9 mouse cellular contexts compared by ENCODE assay signal in genomic region chr7:126284865-126285264, GRCm38 (mm10). TPM values are rescaled to one million over a fixed set of nuclear protein-coding genes. Genes with fewer than 3 reads are reported as not detected.
A peak's percentile ranks its signal among the peaks of the same experiment; 100 is the strongest.
DNase-seq lines count a peak whose midpoint lies in the region; ATAC-seq and TF ChIP-seq lines count a peak whose summit lies in the region.
"Had no signal": no experiment of that assay in that cellular context is flagged by ENCODE, and none has a peak within 500 bp of the region (broad histone marks: within the 10 kb centered on the region; RNA-seq: fewer than 3 reads in every experiment).

No protein-coding gene starts in this region.

- H3K9ac ChIP-seq in hindbrain, postnatal 0 days (replicated peaks; ENCODE audit: low read length), result no peak overlapping the region
- no peak overlapping the region for H3K9ac ChIP-seq in hindbrain, embryonic 12.5 days
- H3K9ac ChIP-seq: lung, embryonic 15.5 days had no signal

- no peak for TF ChIP-seq POLR2A in bone marrow macrophage, adult 2 months (IDR thresholded peaks at IDR 0.05; ENCODE audit: borderline replicate concordance, low read depth, low read length)

- ATAC-seq in hindbrain, postnatal 0 days, result no peak; the same call in 1 of the 2 replicates
- ATAC-seq in hindbrain, embryonic 12.5 days (ENCODE audit: low FRiP score), result no peak
- ATAC-seq in CD4-positive, CD25-positive, alpha-beta regulatory T cell, adult 4 months, result peak; percentile 28

- no peaks in the 10 kb centered on the region for H3K27me3 ChIP-seq in hindbrain, postnatal 0 days (ENCODE audit: insufficient read depth, low read length)
- no peaks in the 10 kb centered on the region for H3K27me3 ChIP-seq in hindbrain, embryonic 12.5 days
- H3K27me3 ChIP-seq: lung, embryonic 15.5 days had no signal

- 49% methylated on average over 4 of the region's 4 CpGs for whole genome bisulfite sequencing in hindbrain, postnatal 0 days
- WGBS in hindbrain, embryonic 12.5 days, result 76% methylated on average over 4 of the region's 4 CpGs

- H3K9me3 ChIP-seq in hindbrain, postnatal 0 days (ENCODE audit: low read length), result no peaks in the 10 kb centered on the region
- H3K9me3 ChIP-seq in hindbrain, embryonic 12.5 days (replicated peaks), result no peaks in the 10 kb centered on the region
- H3K9me3 ChIP-seq: lung, embryonic 15.5 days had no signal

- TF ChIP-seq CTCF in hindbrain, postnatal 0 days (IDR thresholded peaks at IDR 0.05; ENCODE audit: low read depth), result no peak
- TF ChIP-seq CTCF in bone marrow macrophage, adult 2 months (IDR thresholded peaks at IDR 0.05; ENCODE audit: low read depth, low read length), result no peak

- H3K4me2 ChIP-seq in hindbrain, postnatal 0 days (ENCODE audit: low read depth, low read length), result no peak overlapping the region
- no peak overlapping the region for H3K4me2 ChIP-seq in hindbrain, embryonic 12.5 days (replicated peaks)
- H3K4me2 ChIP-seq: lung, embryonic 15.5 days had no signal

- peaks cover 13% of the 10 kb centered on the region; the same call in 1 of the 2 replicates for H3K4me1 ChIP-seq in hindbrain, postnatal 0 days (ENCODE audit: insufficient read depth, low read length)
- peaks cover 81% of the 10 kb centered on the region for H3K4me1 ChIP-seq in hindbrain, embryonic 12.5 days
- peaks cover 43% of the 10 kb centered on the region for H3K4me1 ChIP-seq in bone marrow macrophage, adult 2 months (ENCODE audit: control insufficient read depth, insufficient read depth, low read length)

- H3K36me3 ChIP-seq in hindbrain, postnatal 0 days (ENCODE audit: insufficient read depth, low read length), result no peaks in the 10 kb centered on the region
- peaks cover 70% of the 10 kb centered on the region for H3K36me3 ChIP-seq in hindbrain, embryonic 12.5 days

- no peak overlapping the region for H3K4me3 ChIP-seq in hindbrain, postnatal 0 days (ENCODE audit: low read length)
- no peak overlapping the region for H3K4me3 ChIP-seq in hindbrain, embryonic 12.5 days
- peak overlapping the region; percentile 30 for H3K4me3 ChIP-seq in bone marrow macrophage, adult 2 months (ENCODE audit: insufficient read depth, low read length)
- H3K4me3 ChIP-seq: lung, embryonic 15.5 days had no signal

- no peak for DNase-seq in hindbrain, postnatal 0 days (ENCODE audit: low spot score)
- DNase-seq in induced T-regulatory cell, adult 2 months (ENCODE audit: low read depth), result peak; percentile 74
- DNase-seq in right cerebral cortex, postnatal 4 days, result peak; percentile 59
- no peak for DNase-seq in urinary bladder, postnatal 25 days (ENCODE audit: low spot score)
- no peak for DNase-seq in kidney, adult 18-20 months

- H3K27ac ChIP-seq in hindbrain, postnatal 0 days, result 0 out of 2 replicates have a peak overlapping the region, but pooled peaks have one; percentile 22
- no peak overlapping the region for H3K27ac ChIP-seq in hindbrain, embryonic 12.5 days
- H3K27ac ChIP-seq in bone marrow macrophage, adult 2 months (ENCODE audit: insufficient read depth, low read depth, low read length), result peak overlapping the region; percentile 71
- H3K27ac ChIP-seq: lung, embryonic 15.5 days had no signal

RNA-seq across cellular contexts. Expression of gene Sbk1, which starts 12.4 kb away (rescaled TPM):
- total RNA-seq in hindbrain, postnatal 0 days (2014; rRNA removed), result 530 and 565 TPM in 2 replicates
- 138 and 161 TPM in 2 replicates for polyA plus RNA-seq in hindbrain, postnatal 0 days (2015; fragmentation: Nextera tagmentation; extraction: Ambion mirVana)
- polyA plus RNA-seq in hindbrain, embryonic 12.5 days (2016; fragmentation: Nextera tagmentation; extraction: Ambion mirVana), result 309 and 312 TPM in 2 replicates
- 1 to 10 TPM; 2.7 to 5.0 TPM for polyA plus RNA-seq in CD4-positive, CD25-positive, alpha-beta regulatory T cell, adult 4 months (2017; shearing (Covaris generic))
- 4.8 and 6.3 TPM in 2 replicates for polyA plus RNA-seq in bone marrow macrophage, adult 2 months (2012; ENCODE audit: insufficient read depth, insufficient read length, missing spikeins)

Comparison
In these comparisons a context has a peak if more than half of its experiments do, and no peak if none do; other contexts are left out.
1. DNase-seq: peak in induced T-regulatory cell, adult 2 months (single experiment) and right cerebral cortex, postnatal 4 days (single experiment); none in hindbrain, postnatal 0 days (single experiment), urinary bladder, postnatal 25 days (single experiment) and kidney, adult 18-20 months (single experiment).
2. RNA of gene Sbk1, which starts 12.4 kb away (polyA plus RNA-seq): 309 to 312 TPM in hindbrain, embryonic 12.5 days and 138 to 161 TPM in hindbrain, postnatal 0 days; 4.8 to 6.3 TPM in bone marrow macrophage, adult 2 months and 2.7 to 5.0 TPM in CD4-positive, CD25-positive, alpha-beta regulatory T cell, adult 4 months; every median in the first group is over 10 times any median in the second.